Mouse (Mus musculus) thymus, adult 2 months (tissue): ENCODE measurements at regions not wholly inside any gene's neighbourhood (a gene's known extent, or its start where the extent isn't known, plus 50 kb on each side); places are given as distances from the start of the nearest gene placed in this dataset.
"Not testable (repeated sequence)": the region's sequence is repeated elsewhere in the genome, so short reads cannot be mapped to it uniquely, and the experiment has no call there.

ENCODE experiments used
- CTCF ChIP-seq: fragments of 200-500 bp; IDR thresholded peaks from 2 replicates; pipeline ENCODE4 v1.5.1; 2012; ENCODE audit warnings: mild to moderate bottlenecking, control low read depth, low read length, moderate library complexity, borderline replicate concordance; ENCODE audit not compliant: control insufficient read depth, poor library complexity, insufficient read depth; ENCODE audit errors: extremely low read depth
- POLR2A ChIP-seq: fragments of 200-500 bp; IDR thresholded peaks from 2 replicates; pipeline ENCODE4 v1.6.1; 2012; ENCODE audit warnings: mild to moderate bottlenecking, low read length, control low read depth, moderate library complexity; ENCODE audit not compliant: control insufficient read depth, poor library complexity, insufficient read depth; ENCODE audit errors: extremely low read depth

- TF ChIP-seq CTCF, POLR2A: not testable (repeated sequence)
Measured at GRCm38 (mm10) chr17:13462663-13463062, 108.3 kb downstream of the Tcp10c start.
